Mouse (Mus musculus): ENCODE results near the gene Zfp775.

DNA sequence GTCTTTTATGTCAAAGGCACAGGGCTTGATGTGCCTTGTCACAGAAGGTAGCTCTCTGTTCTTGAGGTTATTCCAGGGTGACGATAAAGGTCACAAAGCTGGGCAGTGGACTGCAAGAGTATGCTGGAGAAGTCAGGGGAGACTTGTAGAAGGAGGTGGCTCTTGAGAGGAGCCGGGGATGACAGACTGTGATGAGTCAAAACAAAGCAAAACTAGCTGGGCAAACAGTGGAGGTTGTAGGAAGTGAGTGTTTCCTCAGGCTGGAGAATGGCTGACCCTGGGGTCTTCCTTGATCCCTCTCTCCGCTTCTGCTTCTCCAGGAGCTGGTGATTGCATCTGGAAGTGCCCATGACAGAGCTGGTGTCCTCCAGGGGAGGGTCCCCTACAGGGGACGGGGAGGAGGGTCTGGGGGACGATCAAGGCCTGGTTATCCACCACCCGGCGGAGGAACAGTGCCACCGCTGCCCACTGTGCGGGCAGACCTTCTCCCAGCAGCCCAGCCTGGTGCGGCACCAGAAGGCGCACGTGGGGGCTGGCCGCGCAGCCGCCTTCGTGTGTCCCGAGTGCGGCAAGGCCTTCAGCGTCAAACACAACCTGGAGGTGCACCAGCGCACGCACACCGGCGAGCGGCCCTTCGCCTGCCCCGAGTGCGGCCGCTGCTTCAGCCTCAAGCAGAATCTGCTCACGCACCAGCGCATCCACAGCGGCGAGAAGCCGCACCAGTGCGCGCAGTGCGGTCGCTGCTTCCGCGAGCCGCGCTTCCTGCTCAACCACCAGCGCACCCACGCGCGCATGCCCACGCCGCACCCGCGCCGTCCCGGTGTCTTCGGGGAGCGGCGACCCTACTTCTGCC, 27.2 kb downstream of the Zfp775 start:
- TF ChIP-seq CTCF (IDR thresholded peaks at IDR 0.05; ENCODE audit: control insufficient read depth, insufficient read depth, insufficient read length) (no peak), MAX (IDR thresholded peaks at IDR 0.05) (no peak)

Data from C2C12 (cell line).